Mouse (Mus musculus) kidney, adult 18-20 months (tissue): ENCODE data around the gene Gm49352.
"Not testable (repeated sequence)": the region's sequence is repeated elsewhere in the genome, so short reads cannot be mapped to it uniquely, and the experiment has no call there.

Experiments
- DNase-seq: peaks from one replicate; pipeline ENCODE4 v3.0.0; 2021

The Gm49352 gene

GRCm38 (mm10) chr13:61568074-61568473, at the start of gene Gm49352:
TSS of gene Gm49352 (minus strand) at chr13:61568174.
- not testable (repeated sequence) for DNase-seq

GRCm38 (mm10) chr13:61570027-61570426, 2.1 kb upstream of the Gm49352 start, which contains the start of gene Cts3:
TSS of gene Cts3 (minus strand) at chr13:61570127.
- no peak for DNase-seq

GRCm38 (mm10) chr13:61541631-61542030, 26.3 kb downstream of the Gm49352 start, which contains the start of gene Ctsm:
TSS of gene Ctsm (minus strand) at chr13:61541839.
- peak; percentile 18 for DNase-seq
